Mouse (Mus musculus): Measurements from ENCODE around the gene Asb16.

DNA sequence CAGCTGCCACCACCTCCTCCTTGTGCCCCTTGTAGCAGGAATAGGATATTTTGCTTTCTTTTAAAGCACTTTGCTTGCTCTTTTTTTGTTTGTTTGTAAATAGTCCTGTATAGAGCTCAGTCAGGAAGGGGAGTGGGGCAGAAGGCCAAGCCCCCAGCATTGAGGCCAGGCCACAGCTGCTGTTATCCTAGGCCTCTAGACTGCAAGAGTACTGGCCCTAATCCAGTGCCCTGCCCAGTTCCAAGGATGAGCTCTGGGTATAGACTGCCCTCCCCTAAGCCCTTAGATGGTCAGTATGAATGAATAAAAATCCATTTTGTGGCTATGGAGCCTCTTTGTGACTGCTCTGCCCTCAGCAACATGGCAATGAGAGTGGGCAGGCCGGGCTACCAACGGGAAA lies 20.4 kb downstream of the Asb16 start:
- TF ChIP-seq CTCF (conservative IDR thresholded peaks at IDR 0.05; ENCODE audit: insufficient read depth, insufficient read length, low read depth, low read length): no peak
- no peak for TF ChIP-seq POLR2A (IDR thresholded peaks at IDR 0.05; ENCODE audit: low read depth, low read length)
